Mouse (Mus musculus): Measurements from ENCODE around the gene H2-M10.6. TPM values are rescaled to one million over a fixed set of nuclear protein-coding genes. Genes with fewer than 3 reads are reported as not detected.

H2-M10.6 gene
- polyA plus RNA-seq, 1 experiment from 2014 or later, result not detected

- Histone ChIP-seq H3K4me2 (ENCODE audit: low read depth, low read length) (no peak overlapping the region), H3K9me3 (ENCODE audit: control insufficient read depth, low read length) (no peaks in the 10 kb centered on the region), H3K4me1 (ENCODE audit: control insufficient read depth, insufficient read depth, low read length) (no peaks in the 10 kb centered on the region), H3K36me3 (ENCODE audit: control insufficient read depth, insufficient read depth, low read length) (peaks cover 16% of the 10 kb centered on the region), H3K27ac (ENCODE audit: low read depth, low read length) (no peak overlapping the region), H3K9ac (replicated peaks; ENCODE audit: low read depth, low read length) (no peak overlapping the region), H3K4me3 (ENCODE audit: low read depth, low read length) (no peak overlapping the region), H3K27me3 (ENCODE audit: control insufficient read depth, insufficient read depth, low read length) (no peaks in the 10 kb centered on the region)
- ATAC-seq (ENCODE audit: low read depth), result no peak
- 93% methylated on average over 5 of the region's 5 CpGs for WGBS
Measured at GRCm38 (mm10) chr17:36851200-36851599, 39.2 kb downstream of the H2-M10.6 start.

DNA sequence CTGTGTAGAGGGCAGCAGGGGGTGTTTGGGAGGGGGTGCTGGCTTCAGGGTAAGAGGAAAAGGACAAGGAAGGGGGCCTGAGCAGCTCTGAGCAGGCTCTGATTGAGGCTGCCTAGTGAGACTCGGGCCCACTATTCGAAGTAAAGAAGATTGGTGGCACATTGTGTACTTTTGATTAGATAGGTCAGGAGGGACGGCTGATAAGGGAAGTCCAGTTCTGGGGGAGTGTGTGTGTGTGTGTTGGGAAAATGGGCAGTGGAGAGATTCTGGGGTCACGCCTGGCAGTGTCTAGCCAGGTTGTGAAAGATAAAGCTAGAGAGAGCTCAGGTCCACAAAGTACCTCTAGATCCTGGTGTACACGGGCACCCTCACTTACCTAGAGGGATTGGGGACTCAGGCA is 39.7 kb downstream of the H2-M10.6 start:
- H3K27ac ChIP-seq (ENCODE audit: low read depth, low read length), result no peak overlapping the region
- no peaks in the 10 kb centered on the region for H3K9me3 ChIP-seq (ENCODE audit: control insufficient read depth, low read length)
- peaks cover 19% of the 10 kb centered on the region for H3K36me3 ChIP-seq (ENCODE audit: control insufficient read depth, insufficient read depth, low read length)
- no peak overlapping the region for H3K4me3 ChIP-seq (ENCODE audit: low read depth, low read length)
- 94% methylated on average over 5 of the region's 5 CpGs for WGBS
- H3K4me1 ChIP-seq (ENCODE audit: control insufficient read depth, insufficient read depth, low read length), result no peaks in the 10 kb centered on the region
- no peak for ATAC-seq (ENCODE audit: low read depth)
- no peak overlapping the region for H3K9ac ChIP-seq (replicated peaks; ENCODE audit: low read depth, low read length)
- H3K4me2 ChIP-seq (ENCODE audit: low read depth, low read length), result no peak overlapping the region
- H3K27me3 ChIP-seq (ENCODE audit: control insufficient read depth, insufficient read depth, low read length), result no peaks in the 10 kb centered on the region

DNA sequence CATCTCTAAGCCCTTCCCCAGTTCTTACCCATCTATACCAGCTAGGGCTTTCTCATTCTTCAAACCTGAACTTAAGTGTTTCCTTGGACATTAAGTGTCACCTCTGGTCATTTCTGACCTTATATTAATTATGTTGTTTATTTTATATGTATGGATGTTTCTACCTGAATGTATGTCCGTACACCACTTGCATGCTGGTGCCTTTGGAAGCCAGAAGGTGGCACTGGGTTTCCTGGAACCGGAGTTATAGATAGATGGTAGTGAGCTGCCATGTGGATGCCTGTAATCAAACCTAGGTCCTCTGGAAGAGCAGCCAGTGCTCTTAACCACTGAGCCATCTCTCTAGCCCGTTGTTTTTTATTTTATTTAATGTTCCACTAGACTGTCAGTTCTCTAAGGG is 43.5 kb downstream of the H2-M10.6 start:
- Histone ChIP-seq H3K9ac (replicated peaks; ENCODE audit: low read depth, low read length) (no peak overlapping the region), H3K36me3 (ENCODE audit: control insufficient read depth, insufficient read depth, low read length) (peaks cover 36% of the 10 kb centered on the region), H3K4me3 (ENCODE audit: low read depth, low read length) (no peak overlapping the region), H3K4me1 (ENCODE audit: control insufficient read depth, insufficient read depth, low read length) (no peaks in the 10 kb centered on the region), H3K4me2 (ENCODE audit: low read depth, low read length) (no peak overlapping the region), H3K27ac (ENCODE audit: low read depth, low read length) (no peak overlapping the region), H3K9me3 (ENCODE audit: control insufficient read depth, low read length) (no peaks in the 10 kb centered on the region), H3K27me3 (ENCODE audit: control insufficient read depth, insufficient read depth, low read length) (no peaks in the 10 kb centered on the region)
- WGBS, result 98% methylated on average over 3 of the region's 3 CpGs
- ATAC-seq (ENCODE audit: low read depth), result no peak

- Histone ChIP-seq H3K36me3 (ENCODE audit: control insufficient read depth, insufficient read depth, low read length) (peaks cover 36% of the 10 kb centered on the region), H3K4me2 (ENCODE audit: low read depth, low read length) (no peak overlapping the region), H3K9ac (replicated peaks; ENCODE audit: low read depth, low read length) (no peak overlapping the region), H3K27ac (ENCODE audit: low read depth, low read length) (no peak overlapping the region), H3K4me3 (ENCODE audit: low read depth, low read length) (no peak overlapping the region), H3K4me1 (ENCODE audit: control insufficient read depth, insufficient read depth, low read length) (no peaks in the 10 kb centered on the region), H3K9me3 (ENCODE audit: control insufficient read depth, low read length) (no peaks in the 10 kb centered on the region), H3K27me3 (ENCODE audit: control insufficient read depth, insufficient read depth, low read length) (no peaks in the 10 kb centered on the region)
- no peak for ATAC-seq (ENCODE audit: low read depth)
- 95% methylated on average over 4 of the region's 4 CpGs for WGBS
Measured at GRCm38 (mm10) chr17:36856236-36856635, 44.3 kb downstream of the H2-M10.6 start.

GRCm38 (mm10) chr17:36858181-36858580 is 46.2 kb downstream of the H2-M10.6 start:
- no peak overlapping the region for H3K9ac ChIP-seq (replicated peaks; ENCODE audit: low read depth, low read length)
- WGBS, result 93% methylated on average over 3 of the region's 3 CpGs

GRCm38 (mm10) chr17:36861680-36862079 is 49.7 kb downstream of the H2-M10.6 start:
- Histone ChIP-seq H3K9me3 (ENCODE audit: control insufficient read depth, low read length) (no peaks in the 10 kb centered on the region), H3K4me1 (ENCODE audit: control insufficient read depth, insufficient read depth, low read length) (no peaks in the 10 kb centered on the region), H3K36me3 (ENCODE audit: control insufficient read depth, insufficient read depth, low read length) (peaks cover 17% of the 10 kb centered on the region), H3K9ac (replicated peaks; ENCODE audit: low read depth, low read length) (no peak overlapping the region), H3K27ac (ENCODE audit: low read depth, low read length) (no peak overlapping the region), H3K27me3 (ENCODE audit: control insufficient read depth, insufficient read depth, low read length) (no peaks in the 10 kb centered on the region), H3K4me3 (ENCODE audit: low read depth, low read length) (no peak overlapping the region), H3K4me2 (ENCODE audit: low read depth, low read length) (no peak overlapping the region)
- 65% methylated on average over 2 of the region's 2 CpGs for WGBS
- no peak for ATAC-seq (ENCODE audit: low read depth)

More at GRCm38 (mm10) chr17:36858181-36858580, 46.2 kb downstream of the H2-M10.6 start:
- ATAC-seq (ENCODE audit: low read depth), result no peak
- Histone ChIP-seq H3K27me3 (ENCODE audit: control insufficient read depth, insufficient read depth, low read length) (no peaks in the 10 kb centered on the region), H3K4me2 (ENCODE audit: low read depth, low read length) (no peak overlapping the region), H3K4me3 (ENCODE audit: low read depth, low read length) (no peak overlapping the region), H3K36me3 (ENCODE audit: control insufficient read depth, insufficient read depth, low read length) (peaks cover 28% of the 10 kb centered on the region), H3K4me1 (ENCODE audit: control insufficient read depth, insufficient read depth, low read length) (no peaks in the 10 kb centered on the region), H3K27ac (ENCODE audit: low read depth, low read length) (no peak overlapping the region), H3K9me3 (ENCODE audit: control insufficient read depth, low read length) (no peaks in the 10 kb centered on the region)

Other genes with a start within 250 kb of the H2-M10.6 start
- gene H2-M9, start 169.5 kb upstream of the H2-M10.6 start, polyA plus RNA-seq (2014; fragmentation: Nextera tagmentation; extraction: Ambion mirVana), result not detected in 2 replicates
- not detected in 2 replicates for gene H2-M1, start 140.0 kb upstream of the H2-M10.6 start, polyA plus RNA-seq (2014; fragmentation: Nextera tagmentation; extraction: Ambion mirVana)
- gene H2-M10.5, start 39.3 kb upstream of the H2-M10.6 start, polyA plus RNA-seq (2014; fragmentation: Nextera tagmentation; extraction: Ambion mirVana), result not detected in 2 replicates
- 42.2 and 47.2 TPM in 2 replicates for gene Trim26, start 25.0 kb downstream of the H2-M10.6 start, polyA plus RNA-seq (2014; fragmentation: Nextera tagmentation; extraction: Ambion mirVana)
- 0.25 and 0.90 TPM in 2 replicates for gene Trim15, start 55.0 kb downstream of the H2-M10.6 start, polyA plus RNA-seq (2014; fragmentation: Nextera tagmentation; extraction: Ambion mirVana)
- gene Trim10, start 57.4 kb downstream of the H2-M10.6 start, polyA plus RNA-seq (2014; fragmentation: Nextera tagmentation; extraction: Ambion mirVana), result 1.1 and 1.3 TPM in 2 replicates
- not detected in 2 replicates for gene Trim40, start 78.0 kb downstream of the H2-M10.6 start, polyA plus RNA-seq (2014; fragmentation: Nextera tagmentation; extraction: Ambion mirVana)
- not detected in 2 replicates for gene Trim31, start 85.9 kb downstream of the H2-M10.6 start, polyA plus RNA-seq (2014; fragmentation: Nextera tagmentation; extraction: Ambion mirVana)
- 1.0 and 2.0 TPM in 2 replicates for gene Rnf39, start 130.7 kb downstream of the H2-M10.6 start, polyA plus RNA-seq (2014; fragmentation: Nextera tagmentation; extraction: Ambion mirVana)
- 174 and 195 TPM in 2 replicates for gene Ppp1r11, start 139.6 kb downstream of the H2-M10.6 start, polyA plus RNA-seq (2014; fragmentation: Nextera tagmentation; extraction: Ambion mirVana)
- 61.8 and 64.9 TPM in 2 replicates for gene Znrd1, start 146.4 kb downstream of the H2-M10.6 start, polyA plus RNA-seq (2014; fragmentation: Nextera tagmentation; extraction: Ambion mirVana)
- gene Znrd1as, start 146.4 kb downstream of the H2-M10.6 start, polyA plus RNA-seq (2014; fragmentation: Nextera tagmentation; extraction: Ambion mirVana), result 4.6 and 4.8 TPM in 2 replicates
- 0.32 and 0.53 TPM in 2 replicates for gene 2410137M14Rik, start 169.1 kb downstream of the H2-M10.6 start, polyA plus RNA-seq (2014; fragmentation: Nextera tagmentation; extraction: Ambion mirVana)
- gene H2-M5, start 177.4 kb downstream of the H2-M10.6 start, polyA plus RNA-seq (2014; fragmentation: Nextera tagmentation; extraction: Ambion mirVana), result 1.3 and 2.1 TPM in 2 replicates
- gene Zfp57, start 189.0 kb downstream of the H2-M10.6 start, polyA plus RNA-seq (2014; fragmentation: Nextera tagmentation; extraction: Ambion mirVana), result 289 and 326 TPM in 2 replicates
- gene Mog, start 211.2 kb downstream of the H2-M10.6 start, polyA plus RNA-seq (2014; fragmentation: Nextera tagmentation; extraction: Ambion mirVana), result 2.4 and 2.6 TPM in 2 replicates
- 78.9 and 103 TPM in 2 replicates for gene Gabbr1, start 233.8 kb downstream of the H2-M10.6 start, polyA plus RNA-seq (2014; fragmentation: Nextera tagmentation; extraction: Ambion mirVana)

Measured in neural tube, embryonic 14.5 days (tissue).